Mouse (Mus musculus) neural tube, embryonic 13.5 days (tissue): ENCODE measurements around the gene Sash3. TPM values are rescaled to one million over a fixed set of nuclear protein-coding genes. Genes with fewer than 3 reads are reported as not detected.

ENCODE experiments used
- polyA plus RNA-seq: library from polyadenylated mRNA; unstranded; fragments of >200 nt; fragmentation: Nextera tagmentation; extraction: Ambion mirVana; gene quantifications from 2 replicates; pipeline ENCODE4 v1.2.1, GENCODE M21; 2015

The Sash3 gene
- polyA plus RNA-seq, 1 experiment from 2014 or later, result 1.4 TPM

Other genes with a start within 250 kb of the Sash3 start
- gene Ocrl, start 234.0 kb upstream of the Sash3 start, polyA plus RNA-seq, result 26.5 and 27.0 TPM in 2 replicates
- 2.6 and 3.5 TPM in 2 replicates for gene Apln, start 111.6 kb upstream of the Sash3 start, polyA plus RNA-seq
- gene Xpnpep2, start 37.7 kb upstream of the Sash3 start, polyA plus RNA-seq, result 0.68 and 1.0 TPM in 2 replicates
- gene Zdhhc9, start 62.4 kb downstream of the Sash3 start, polyA plus RNA-seq, result 8.0 and 10.5 TPM in 2 replicates
- 17.9 and 18.9 TPM in 2 replicates for gene Utp14a, start 110.4 kb downstream of the Sash3 start, polyA plus RNA-seq
- gene Bcorl1, start 194.9 kb downstream of the Sash3 start, polyA plus RNA-seq, result 5.8 and 7.8 TPM in 2 replicates